Mouse (Mus musculus) midbrain, embryonic 12.5 days (tissue): Measurements from ENCODE around the gene Ptov1. TPM values are rescaled to one million over a fixed set of nuclear protein-coding genes. Genes with fewer than 3 reads are reported as not detected.

ENCODE experiments used
- ATAC-seq: fragments of 200-750 bp; cut with Nextera tagmentation; 2 replicates; pipeline ENCODE4 v1.8.0; 2017; ENCODE audit warnings: low read depth, moderate TSS enrichment, moderate library complexity; ENCODE audit not compliant: low FRiP score
- H3K27ac ChIP-seq: fragments of 300-500 bp; sonication (generic); replicated peaks from 2 replicates; pipeline ENCODE4 v1.5.1; 2016; ENCODE audit warnings: mild to moderate bottlenecking
- H3K27me3 ChIP-seq: fragments of 300-500 bp; sonication (generic); 2 replicates; pipeline ENCODE4 v1.6.1; 2016; ENCODE audit warnings: mild to moderate bottlenecking
- H3K36me3 ChIP-seq: fragments of 300-500 bp; sonication (generic); 2 replicates; pipeline ENCODE4 v1.6.1; 2016
- H3K4me1 ChIP-seq: fragments of 300-500 bp; sonication (generic); 2 replicates; pipeline ENCODE4 v1.6.1; 2016
- H3K4me2 ChIP-seq: fragments of 300-500 bp; sonication (generic); replicated peaks from 2 replicates; pipeline ENCODE4 v1.6.1; 2016; ENCODE audit warnings: mild to moderate bottlenecking, moderate library complexity
- H3K4me3 ChIP-seq: fragments of 300-500 bp; sonication (generic); 2 replicates; pipeline ENCODE4 v1.5.1; 2016; ENCODE audit warnings: mild to moderate bottlenecking
- H3K9ac ChIP-seq: fragments of 300-500 bp; sonication (generic); replicated peaks from 2 replicates; pipeline ENCODE4 v1.6.1; 2016; ENCODE audit warnings: mild to moderate bottlenecking, moderate library complexity
- H3K9me3 ChIP-seq: fragments of 300-500 bp; sonication (generic); 2 replicates; pipeline ENCODE4 v1.6.1; 2016; ENCODE audit warnings: mild to moderate bottlenecking
- WGBS: fragments of 180-500 bp; shearing (Covaris S2); methylation state at CpG from one replicate; pipeline ENCODE4 v1.1.7; 2016; 5-methylcytosine and 5-hydroxymethylcytosine counted together
- polyA plus RNA-seq: library from polyadenylated mRNA; unstranded; fragments of >200 nt; fragmentation: Nextera tagmentation; extraction: Ambion mirVana; gene quantifications from 2 replicates; pipeline ENCODE4 v1.2.1, GENCODE M21; 2016

The Ptov1 gene
- polyA plus RNA-seq, 1 experiment from 2014 or later, result 605 TPM

- peak overlapping the region; percentile 84 for H3K4me2 ChIP-seq
- peaks cover 64% of the 10 kb centered on the region for H3K4me1 ChIP-seq
- H3K27me3 ChIP-seq, result no peaks in the 10 kb centered on the region
- WGBS, result 29% methylated on average over 10 of the region's 10 CpGs
- peak overlapping the region; percentile 79 for H3K9ac ChIP-seq
- H3K36me3 ChIP-seq, result peaks cover 24% of the 10 kb centered on the region
- no peak for ATAC-seq
- H3K27ac ChIP-seq, result peak overlapping the region; percentile 95
- H3K9me3 ChIP-seq, result no peaks in the 10 kb centered on the region
- peak overlapping the region; percentile 66 for H3K4me3 ChIP-seq
Measured at GRCm38 (mm10) chr7:44896499-44896898, 26.9 kb upstream of the Ptov1 start.

GRCm38 (mm10) chr7:44895593-44896434, 26.2 kb upstream of the Ptov1 start, which contains the start of gene Fuz:
Gene Fuz (plus strand): TSS chr7:44896079.
- H3K4me1 ChIP-seq, result peaks cover 64% of the 10 kb centered on the region
- under 1% methylated on average over 34 of the region's 34 CpGs for WGBS

GRCm38 (mm10) chr7:44895206-44895592, 25.6 kb upstream of the Ptov1 start:
- WGBS, result 34% methylated on average over 7 of the region's 7 CpGs
- Histone ChIP-seq H3K4me1 (peaks cover 66% of the 10 kb centered on the region), H3K9ac (0 out of 2 replicates have a peak overlapping the region, but pooled peaks have one; percentile 28), H3K27me3 (no peaks in the 10 kb centered on the region), H3K36me3 (peaks cover 24% of the 10 kb centered on the region), H3K4me2 (peak overlapping the region; percentile 84), H3K9me3 (no peaks in the 10 kb centered on the region), H3K4me3 (peak overlapping the region; percentile 66), H3K27ac (peak overlapping the region; percentile 95)
- no peak for ATAC-seq

More at GRCm38 (mm10) chr7:44895593-44896434, 26.2 kb upstream of the Ptov1 start, which contains the start of gene Fuz:
- ATAC-seq, result peak; percentile 75
- Histone ChIP-seq H3K9ac (peak within 1 kb of the TSS; percentile 79), H3K9me3 (no peaks in the 10 kb centered on the region), H3K27me3 (no peaks in the 10 kb centered on the region), H3K4me3 (peak within 1 kb of the TSS; percentile 66), H3K27ac (peak within 1 kb of the TSS; percentile 95), H3K36me3 (peaks cover 24% of the 10 kb centered on the region), H3K4me2 (peak within 1 kb of the TSS; percentile 84)

- no peaks in the 10 kb centered on the region for H3K9me3 ChIP-seq
- peaks cover 67% of the 10 kb centered on the region for H3K4me1 ChIP-seq
- no peak for ATAC-seq
- H3K9ac ChIP-seq, result no peak overlapping the region
- H3K27me3 ChIP-seq, result no peaks in the 10 kb centered on the region
- H3K27ac ChIP-seq, result peak overlapping the region; percentile 95
- peaks cover 18% of the 10 kb centered on the region for H3K36me3 ChIP-seq
- H3K4me2 ChIP-seq, result no peak overlapping the region
- H3K4me3 ChIP-seq, result no peak overlapping the region
- WGBS, result 92% methylated on average over 3 of the region's 3 CpGs
Measured at GRCm38 (mm10) chr7:44894175-44894574, 24.6 kb upstream of the Ptov1 start.

GRCm38 (mm10) chr7:44893197-44893596, 23.6 kb upstream of the Ptov1 start:
- ATAC-seq, result no peak
- Histone ChIP-seq H3K4me1 (peaks cover 58% of the 10 kb centered on the region), H3K9me3 (no peaks in the 10 kb centered on the region), H3K27me3 (no peaks in the 10 kb centered on the region), H3K27ac (peak overlapping the region; percentile 95), H3K4me2 (peak overlapping the region; percentile 97), H3K4me3 (peak overlapping the region; percentile 12; the same call in 1 of the 2 replicates), H3K36me3 (peaks cover 20% of the 10 kb centered on the region), H3K9ac (no peak overlapping the region; the same call in 1 of the 2 replicates)
- WGBS, result 7% methylated on average over 8 of the region's 8 CpGs

GRCm38 (mm10) chr7:44892276-44892921, 22.8 kb upstream of the Ptov1 start, which contains the start of gene Med25:
Gene Med25 (minus strand): TSS chr7:44892712.
- no peaks in the 10 kb centered on the region for H3K27me3 ChIP-seq
- peak within 1 kb of the TSS; percentile 92 for H3K4me3 ChIP-seq
- H3K4me1 ChIP-seq, result peaks cover 51% of the 10 kb centered on the region
- peak; percentile 71 for ATAC-seq
- peak within 1 kb of the TSS; percentile 97 for H3K27ac ChIP-seq
- WGBS, result under 1% methylated on average over 56 of the region's 56 CpGs
- H3K4me2 ChIP-seq, result peak within 1 kb of the TSS; percentile 97
- H3K9ac ChIP-seq, result peak within 1 kb of the TSS; percentile 94
- peaks cover 20% of the 10 kb centered on the region for H3K36me3 ChIP-seq
- no peaks in the 10 kb centered on the region for H3K9me3 ChIP-seq

- Histone ChIP-seq H3K9me3 (no peaks in the 10 kb centered on the region), H3K36me3 (peaks cover 26% of the 10 kb centered on the region), H3K27ac (peak overlapping the region; percentile 97), H3K4me2 (peak overlapping the region; percentile 97), H3K4me3 (peak overlapping the region; percentile 92), H3K4me1 (peaks cover 44% of the 10 kb centered on the region), H3K27me3 (no peaks in the 10 kb centered on the region), H3K9ac (peak overlapping the region; percentile 94)
- WGBS, result 18% methylated on average over 6 of the region's 6 CpGs
- no peak for ATAC-seq
Measured at GRCm38 (mm10) chr7:44891611-44892010, 22.0 kb upstream of the Ptov1 start.

- Histone ChIP-seq H3K27ac (no peak overlapping the region), H3K9ac (peak overlapping the region; percentile 94)
Measured at GRCm38 (mm10) chr7:44890737-44891136, 21.1 kb upstream of the Ptov1 start.

GRCm38 (mm10) chr7:44890180-44890579, 20.6 kb upstream of the Ptov1 start:
- ATAC-seq, result no peak
- H3K9ac ChIP-seq, result 0 out of 2 replicates have a peak overlapping the region, but pooled peaks have one; percentile 94
- no peaks in the 10 kb centered on the region for H3K9me3 ChIP-seq
- H3K27me3 ChIP-seq, result no peaks in the 10 kb centered on the region
- peaks cover 37% of the 10 kb centered on the region for H3K36me3 ChIP-seq
- H3K27ac ChIP-seq, result no peak overlapping the region
- 85% methylated on average over 7 of the region's 7 CpGs for WGBS
- H3K4me1 ChIP-seq, result peaks cover 38% of the 10 kb centered on the region
- H3K4me3 ChIP-seq, result peak overlapping the region; percentile 92
- H3K4me2 ChIP-seq, result peak overlapping the region; percentile 97

More at GRCm38 (mm10) chr7:44890737-44891136, 21.1 kb upstream of the Ptov1 start:
- no peaks in the 10 kb centered on the region for H3K9me3 ChIP-seq
- peaks cover 31% of the 10 kb centered on the region for H3K36me3 ChIP-seq
- no peaks in the 10 kb centered on the region for H3K27me3 ChIP-seq
- H3K4me2 ChIP-seq, result peak overlapping the region; percentile 97
- H3K4me1 ChIP-seq, result peaks cover 39% of the 10 kb centered on the region
- ATAC-seq, result no peak
- H3K4me3 ChIP-seq, result peak overlapping the region; percentile 92
- WGBS, result 85% methylated on average over 4 of the region's 4 CpGs

- Histone ChIP-seq H3K9ac (no peak overlapping the region), H3K9me3 (no peaks in the 10 kb centered on the region), H3K4me2 (no peak overlapping the region), H3K36me3 (peaks cover 51% of the 10 kb centered on the region), H3K4me3 (no peak overlapping the region), H3K27me3 (no peaks in the 10 kb centered on the region), H3K4me1 (peaks cover 22% of the 10 kb centered on the region), H3K27ac (no peak overlapping the region)
- no peak for ATAC-seq
- 93% methylated on average over 10 of the region's 13 CpGs for WGBS
Measured at GRCm38 (mm10) chr7:44888256-44889105, 18.9 kb upstream of the Ptov1 start.

GRCm38 (mm10) chr7:44886964-44887363, 17.4 kb upstream of the Ptov1 start:
- Histone ChIP-seq H3K27ac (no peak overlapping the region), H3K4me3 (no peak overlapping the region), H3K4me2 (no peak overlapping the region), H3K27me3 (no peaks in the 10 kb centered on the region), H3K9ac (0 out of 2 replicates have a peak overlapping the region, but pooled peaks have one; percentile 15), H3K36me3 (peaks cover 66% of the 10 kb centered on the region), H3K9me3 (no peaks in the 10 kb centered on the region), H3K4me1 (peaks cover 16% of the 10 kb centered on the region)
- WGBS, result 90% methylated on average over 7 of the region's 7 CpGs
- ATAC-seq, result no peak
